Mouse (Mus musculus): ENCODE measurements around the gene Emid1. TPM values are rescaled to one million over a fixed set of nuclear protein-coding genes. Genes with fewer than 3 reads are reported as not detected.

Gene Emid1
- polyA plus RNA-seq, 1 experiment = 31.4 TPM

GRCm38 (mm10) chr11:5130111-5130665 lies 21.9 kb downstream of the Emid1 start:
- H3K4me3 ChIP-seq (replicated peaks; ENCODE audit: extremely low read depth, low read depth, low read length) = no peak overlapping the region

GRCm38 (mm10) chr11:5129035-5129480 lies 23.0 kb downstream of the Emid1 start:
- no peak for DNase-seq
- no peaks in the 10 kb centered on the region; the same call in 1 of the 2 replicates for H3K4me1 ChIP-seq (ENCODE audit: control insufficient read depth, insufficient read depth, low read length)
- TF ChIP-seq CTCF (IDR thresholded peaks at IDR 0.05; ENCODE audit: insufficient read depth, low read length) (no peak), POLR2A (IDR thresholded peaks at IDR 0.05; ENCODE audit: borderline replicate concordance, extremely low read depth, low read depth, low read length) (no peak)
- no peak overlapping the region for H3K4me3 ChIP-seq (replicated peaks; ENCODE audit: extremely low read depth, low read depth, low read length)
- 85% methylated on average over 5 of the region's 5 CpGs for WGBS

More at GRCm38 (mm10) chr11:5130111-5130665, 21.9 kb downstream of the Emid1 start:
- TF ChIP-seq CTCF (IDR thresholded peaks at IDR 0.05; ENCODE audit: insufficient read depth, low read length) = no peak
- TF ChIP-seq POLR2A (IDR thresholded peaks at IDR 0.05; ENCODE audit: borderline replicate concordance, extremely low read depth, low read depth, low read length) = no peak
- no peak for DNase-seq
- H3K4me1 ChIP-seq (ENCODE audit: control insufficient read depth, insufficient read depth, low read length) = no peaks in the 10 kb centered on the region; the same call in none of the 2 replicates
- WGBS = 84% methylated on average over 4 of the region's 4 CpGs

- TF ChIP-seq POLR2A (IDR thresholded peaks at IDR 0.05; ENCODE audit: borderline replicate concordance, extremely low read depth, low read depth, low read length) (no peak), CTCF (IDR thresholded peaks at IDR 0.05; ENCODE audit: insufficient read depth, low read length) (no peak)
- DNase-seq = no peak
- Histone ChIP-seq H3K4me3 (replicated peaks; ENCODE audit: extremely low read depth, low read depth, low read length) (no peak overlapping the region), H3K4me1 (ENCODE audit: control insufficient read depth, insufficient read depth, low read length) (no peaks in the 10 kb centered on the region)
- WGBS = 77% methylated on average over 4 of the region's 4 CpGs
These were observed 26.3 kb downstream of the Emid1 start for GRCm38 (mm10) chr11:5125713-5126112.

- no peaks in the 10 kb centered on the region for H3K4me1 ChIP-seq (ENCODE audit: control insufficient read depth, insufficient read depth, low read length)
- no peak for TF ChIP-seq POLR2A (IDR thresholded peaks at IDR 0.05; ENCODE audit: borderline replicate concordance, extremely low read depth, low read depth, low read length)
- TF ChIP-seq CTCF (IDR thresholded peaks at IDR 0.05; ENCODE audit: insufficient read depth, low read length) = peak; percentile 100
- H3K4me3 ChIP-seq (replicated peaks; ENCODE audit: extremely low read depth, low read depth, low read length) = no peak overlapping the region
- DNase-seq = peak; percentile 89
- 27% methylated on average over 13 of the region's 13 CpGs for WGBS
These were observed 37.0 kb downstream of the Emid1 start for GRCm38 (mm10) chr11:5114931-5115581.

DNA sequence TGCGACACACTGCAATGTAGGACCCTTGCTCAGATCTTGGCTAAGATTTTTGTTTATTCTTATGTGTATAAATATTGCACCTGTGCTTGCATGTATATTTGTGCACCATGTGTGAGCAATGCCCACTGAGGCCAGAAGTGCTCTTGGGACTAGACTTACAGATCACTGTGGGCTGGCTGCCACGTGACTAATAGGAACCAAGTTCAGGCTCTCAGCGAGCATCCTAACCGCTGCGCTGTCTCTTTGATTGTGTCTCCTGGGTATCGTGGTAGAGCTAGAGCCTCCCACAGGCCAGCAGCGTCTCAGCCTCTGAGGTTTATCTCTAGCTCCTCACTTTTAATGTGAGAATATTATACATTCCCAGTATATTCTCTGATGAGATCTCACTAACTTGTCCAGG lies 38.4 kb downstream of the Emid1 start:
- 86% methylated on average over 7 of the region's 7 CpGs for WGBS
- Histone ChIP-seq H3K4me1 (ENCODE audit: control insufficient read depth, insufficient read depth, low read length) (no peaks in the 10 kb centered on the region), H3K4me3 (replicated peaks; ENCODE audit: extremely low read depth, low read depth, low read length) (no peak overlapping the region)
- TF ChIP-seq CTCF (IDR thresholded peaks at IDR 0.05; ENCODE audit: insufficient read depth, low read length) (no peak), POLR2A (IDR thresholded peaks at IDR 0.05; ENCODE audit: borderline replicate concordance, extremely low read depth, low read depth, low read length) (no peak)
- no peak for DNase-seq

GRCm38 (mm10) chr11:5109441-5109840 lies 42.6 kb downstream of the Emid1 start:
- H3K4me1 ChIP-seq (ENCODE audit: control insufficient read depth, insufficient read depth, low read length) = no peaks in the 10 kb centered on the region
- TF ChIP-seq CTCF (IDR thresholded peaks at IDR 0.05; ENCODE audit: insufficient read depth, low read length) = no peak
- TF ChIP-seq POLR2A (IDR thresholded peaks at IDR 0.05; ENCODE audit: borderline replicate concordance, extremely low read depth, low read depth, low read length) = no peak
- H3K4me3 ChIP-seq (replicated peaks; ENCODE audit: extremely low read depth, low read depth, low read length) = no peak overlapping the region
- 81% methylated on average over 8 of the region's 8 CpGs for WGBS
- DNase-seq = no peak

DNA sequence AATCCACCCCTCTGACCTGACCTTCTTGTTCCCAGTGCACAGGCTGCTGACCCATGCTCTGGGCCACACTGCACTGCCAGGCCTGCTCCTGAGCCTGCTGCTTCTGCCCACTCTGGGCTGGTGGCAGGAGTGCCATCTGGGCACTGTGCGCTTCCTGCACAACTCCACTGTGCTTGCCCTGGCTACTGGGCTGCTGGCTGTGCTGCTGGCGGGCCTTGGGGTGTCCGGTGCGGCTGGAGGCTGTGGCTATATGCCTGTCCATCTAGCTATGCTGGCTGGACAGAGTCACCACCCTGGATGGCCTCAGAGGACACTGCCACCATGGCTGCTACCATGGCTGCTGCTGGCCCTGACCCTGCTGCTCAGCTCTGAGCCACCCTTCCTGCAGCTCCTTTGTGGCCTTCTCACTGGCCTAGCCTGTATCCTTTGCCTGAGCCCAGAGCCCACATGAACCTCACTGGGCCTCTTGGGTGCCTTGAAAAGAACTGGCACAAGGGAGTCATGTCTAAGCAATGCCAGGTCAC lies 48.0 kb downstream of the Emid1 start:
- WGBS = 96% methylated on average over 4 of the region's 4 CpGs
- DNase-seq = no peak
- Histone ChIP-seq H3K4me3 (replicated peaks; ENCODE audit: extremely low read depth, low read depth, low read length) (no peak overlapping the region), H3K4me1 (ENCODE audit: control insufficient read depth, insufficient read depth, low read length) (no peaks in the 10 kb centered on the region; the same call in 1 of the 2 replicates)
- TF ChIP-seq CTCF (IDR thresholded peaks at IDR 0.05; ENCODE audit: insufficient read depth, low read length) (no peak), POLR2A (IDR thresholded peaks at IDR 0.05; ENCODE audit: borderline replicate concordance, extremely low read depth, low read depth, low read length) (no peak)

GRCm38 (mm10) chr11:5102384-5102783 lies 49.7 kb downstream of the Emid1 start:
- DNase-seq = no peak
- H3K4me1 ChIP-seq (ENCODE audit: control insufficient read depth, insufficient read depth, low read length) = no peaks in the 10 kb centered on the region; the same call in none of the 2 replicates
- no peak overlapping the region for H3K4me3 ChIP-seq (replicated peaks; ENCODE audit: extremely low read depth, low read depth, low read length)
- 85% methylated on average over 7 of the region's 7 CpGs for WGBS
- TF ChIP-seq POLR2A (IDR thresholded peaks at IDR 0.05; ENCODE audit: borderline replicate concordance, extremely low read depth, low read depth, low read length) = no peak
- no peak for TF ChIP-seq CTCF (IDR thresholded peaks at IDR 0.05; ENCODE audit: insufficient read depth, low read length)

DNA sequence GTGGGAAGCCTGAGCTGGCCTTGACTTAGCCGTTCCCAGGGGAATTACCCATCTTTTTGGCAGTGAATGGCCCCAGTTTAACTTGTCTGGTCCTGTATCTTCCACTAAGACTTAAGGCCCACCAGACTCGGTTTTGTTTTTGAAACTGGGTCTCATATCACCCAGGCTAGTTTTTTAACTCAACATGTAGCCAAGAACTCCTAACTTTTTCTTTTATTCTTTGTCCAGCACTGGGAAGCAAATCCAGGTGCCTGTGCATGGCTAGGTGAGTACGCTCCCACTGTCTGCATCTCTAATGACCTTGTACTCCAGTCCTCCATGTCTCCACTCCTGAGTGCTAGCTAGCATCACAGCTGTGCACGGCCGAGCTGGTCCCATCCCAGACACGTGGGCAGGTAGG lies 50.4 kb downstream of the Emid1 start:
- no peak for DNase-seq
- TF ChIP-seq CTCF (IDR thresholded peaks at IDR 0.05; ENCODE audit: insufficient read depth, low read length) (no peak), POLR2A (IDR thresholded peaks at IDR 0.05; ENCODE audit: borderline replicate concordance, extremely low read depth, low read depth, low read length) (no peak)
- WGBS = 78% methylated on average over 6 of the region's 6 CpGs
- Histone ChIP-seq H3K4me1 (ENCODE audit: control insufficient read depth, insufficient read depth, low read length) (no peaks in the 10 kb centered on the region; the same call in none of the 2 replicates), H3K4me3 (replicated peaks; ENCODE audit: extremely low read depth, low read depth, low read length) (no peak overlapping the region)

Measured in lung, adult 2 months (tissue).